Mouse (Mus musculus) embryonic facial prominence, embryonic 11.5 days (tissue): Measurements from ENCODE around the gene Olfr1151. TPM values are rescaled to one million over a fixed set of nuclear protein-coding genes. Genes with fewer than 3 reads are reported as not detected.

ENCODE experiments used
- polyA plus RNA-seq: library from polyadenylated mRNA; unstranded; fragments of >200 nt; fragmentation: Nextera tagmentation; extraction: Ambion mirVana; gene quantifications from 2 replicates; pipeline ENCODE4 v1.2.1, GENCODE M21; 2014

The Olfr1151 gene
- polyA plus RNA-seq, 1 experiment from 2014 or later, result not detected

Other genes starting within 250 kb of the Olfr1151 start
- gene Olfr1130, start 249.7 kb upstream of the Olfr1151 start, polyA plus RNA-seq, result not detected in 2 replicates
- gene Olfr1131, start 228.8 kb upstream of the Olfr1151 start, polyA plus RNA-seq, result not detected in 2 replicates
- gene Olfr1132, start 218.3 kb upstream of the Olfr1151 start, polyA plus RNA-seq, result not detected in 2 replicates
- not detected in 2 replicates for gene Olfr1133, start 208.5 kb upstream of the Olfr1151 start, polyA plus RNA-seq
- gene Olfr1134, start 197.4 kb upstream of the Olfr1151 start, polyA plus RNA-seq, result not detected in 2 replicates
- gene Olfr1135, start 182.2 kb upstream of the Olfr1151 start, polyA plus RNA-seq, result not detected in 2 replicates
- gene Olfr1136, start 161.9 kb upstream of the Olfr1151 start, polyA plus RNA-seq, result not detected in 2 replicates
- not detected in 2 replicates for gene Olfr1137, start 142.7 kb upstream of the Olfr1151 start, polyA plus RNA-seq
- not detected in 2 replicates for gene Olfr1138, start 115.9 kb upstream of the Olfr1151 start, polyA plus RNA-seq
- gene Olfr1140, start 112.1 kb upstream of the Olfr1151 start, polyA plus RNA-seq, result not detected in 2 replicates
- gene Olfr1141, start 101.9 kb upstream of the Olfr1151 start, polyA plus RNA-seq, result not detected in 2 replicates
- gene Olfr152, start 76.4 kb upstream of the Olfr1151 start, polyA plus RNA-seq, result not detected in 2 replicates
- gene Olfr1143, start 55.3 kb upstream of the Olfr1151 start, polyA plus RNA-seq, result 0.17 TPM in 1 of 2 replicates, not detected in the other
- not detected in 2 replicates for gene Olfr1145, start 46.0 kb upstream of the Olfr1151 start, polyA plus RNA-seq
- gene Olfr1148, start 25.3 kb upstream of the Olfr1151 start, polyA plus RNA-seq, result not detected in 2 replicates
- gene Olfr1150-ps1, start 11.9 kb upstream of the Olfr1151 start, polyA plus RNA-seq, result not detected in 2 replicates
- not detected in 2 replicates for gene Olfr1152, start 10.6 kb downstream of the Olfr1151 start, polyA plus RNA-seq
- gene Olfr1153, start 39.1 kb downstream of the Olfr1151 start, polyA plus RNA-seq, result not detected in 2 replicates
- gene Olfr1154, start 49.3 kb downstream of the Olfr1151 start, polyA plus RNA-seq, result not detected in 2 replicates
- gene Olfr1155, start 89.3 kb downstream of the Olfr1151 start, polyA plus RNA-seq, result not detected in 2 replicates
- gene Olfr1156, start 97.2 kb downstream of the Olfr1151 start, polyA plus RNA-seq, result not detected in 2 replicates
- gene Olfr1157, start 112.4 kb downstream of the Olfr1151 start, polyA plus RNA-seq, result not detected in 2 replicates
- not detected in 2 replicates for gene Olfr74, start 118.8 kb downstream of the Olfr1151 start, polyA plus RNA-seq
- gene Olfr1158, start 134.3 kb downstream of the Olfr1151 start, polyA plus RNA-seq, result not detected in 2 replicates
- not detected in 2 replicates for gene Olfr1160, start 152.4 kb downstream of the Olfr1151 start, polyA plus RNA-seq
- gene Olfr1161, start 166.9 kb downstream of the Olfr1151 start, polyA plus RNA-seq, result not detected in 2 replicates
- gene Olfr73, start 181.8 kb downstream of the Olfr1151 start, polyA plus RNA-seq, result not detected in 2 replicates
- gene Olfr1162, start 195.3 kb downstream of the Olfr1151 start, polyA plus RNA-seq, result not detected in 2 replicates
- gene Olfr1163, start 216.0 kb downstream of the Olfr1151 start, polyA plus RNA-seq, result not detected in 2 replicates
- gene Olfr1164, start 238.1 kb downstream of the Olfr1151 start, polyA plus RNA-seq, result not detected in 2 replicates